Mouse (Mus musculus): Measurements from ENCODE around the gene Rab8b. TPM values are rescaled to one million over a fixed set of nuclear protein-coding genes. Genes with fewer than 3 reads are reported as not detected.

Rab8b gene
- total RNA-seq, 1 experiment from 2014 or later = 120 TPM

DNA sequence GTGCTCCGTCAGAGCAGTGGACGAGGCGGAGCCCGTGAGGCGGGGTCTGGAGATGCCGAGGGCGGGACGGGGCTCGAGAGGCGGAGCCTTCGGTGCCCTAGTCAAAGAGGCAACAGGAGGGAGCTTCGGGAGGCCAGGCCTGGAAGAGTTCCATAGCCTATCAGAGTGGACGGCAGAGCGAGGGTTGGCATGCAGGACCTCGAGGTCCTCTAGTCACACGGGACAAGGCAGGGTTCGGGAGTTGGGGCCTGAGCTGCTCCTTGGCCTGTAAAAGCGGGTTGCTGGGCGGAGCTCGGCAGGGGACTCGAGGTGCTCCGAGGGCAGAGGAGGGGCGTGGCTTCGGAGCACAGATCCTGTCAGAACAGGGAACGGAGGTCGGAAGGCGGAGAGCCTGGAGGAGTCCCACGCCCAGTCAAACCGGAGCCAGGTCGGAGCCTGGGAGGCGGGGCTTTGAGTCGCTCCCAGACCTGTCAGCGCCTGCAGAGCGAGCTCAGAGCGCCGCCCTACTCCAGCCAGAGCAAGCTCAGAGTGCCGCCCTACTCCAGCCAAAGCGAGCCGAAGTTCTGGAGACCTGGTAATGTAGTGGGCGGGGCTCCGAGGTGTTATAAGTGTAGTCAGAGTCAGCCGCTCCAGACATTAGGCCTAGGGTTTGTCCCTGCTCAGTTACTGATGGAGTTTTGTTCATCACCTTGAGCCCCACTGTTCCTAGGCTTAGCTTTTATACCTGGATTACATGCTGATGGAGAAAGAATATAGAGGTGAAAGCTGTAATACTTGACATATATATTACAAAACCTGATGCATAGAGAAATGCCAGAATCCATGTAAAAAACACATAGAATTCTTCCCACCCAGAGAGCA, 123.8 kb downstream of the Rab8b start, which contains the start of gene Aph1b:
Gene Aph1b (minus strand): TSS at position 27 of the 861 bp plus-strand sequence.
- peak; percentile 85 for ATAC-seq (ENCODE audit: extremely low read depth, insufficient number of reproducible peaks, low FRiP score, poor library complexity, severe bottlenecking)

DNA sequence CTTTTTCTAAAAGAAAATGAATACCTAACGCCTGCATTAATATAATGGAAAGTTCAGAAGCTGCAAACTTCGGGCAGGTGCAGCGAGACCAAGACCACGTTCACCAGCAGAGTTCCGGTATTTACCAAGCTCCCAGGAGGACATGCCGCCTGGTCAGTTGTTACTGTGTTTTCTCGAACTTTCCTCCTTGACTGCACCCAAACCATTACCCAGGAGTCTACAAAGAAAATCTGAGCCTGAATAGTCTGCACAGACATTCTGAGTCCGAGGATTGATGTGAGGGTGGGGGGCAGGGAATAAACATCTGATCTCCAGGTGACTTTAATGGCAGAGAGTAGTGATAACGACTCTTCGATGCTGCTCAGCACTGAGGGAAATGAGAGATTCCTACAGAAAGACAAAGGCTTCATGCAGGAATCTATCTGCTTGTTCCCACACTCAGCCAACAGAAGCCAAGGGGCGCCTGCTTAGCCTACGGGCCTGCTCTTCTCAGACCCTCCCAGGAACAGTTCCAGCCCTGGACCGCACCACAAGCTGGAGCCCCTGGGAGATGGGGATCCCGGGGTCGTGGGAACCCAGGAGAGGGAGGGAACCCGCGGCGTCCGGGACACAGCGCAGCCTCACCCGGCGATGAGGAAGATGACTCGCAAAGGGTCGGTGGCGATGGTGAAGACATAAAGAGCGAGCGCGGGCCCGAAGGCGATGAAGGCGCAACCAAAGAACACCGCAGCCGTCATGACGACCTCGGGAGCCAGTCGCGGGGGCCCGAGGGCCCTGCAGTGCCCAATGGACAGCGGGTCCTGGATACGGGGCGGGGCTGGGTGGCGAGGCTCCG, 124.6 kb downstream of the Rab8b start:
- ATAC-seq (ENCODE audit: extremely low read depth, insufficient number of reproducible peaks, low FRiP score, poor library complexity, severe bottlenecking) = no peak

Other genes starting within 250 kb of the Rab8b start
- gene Car12, start 206.0 kb downstream of the Rab8b start, total RNA-seq (2017) = 0.12 and 0.74 TPM in 2 replicates
- gene Aph1b, start 124.2 kb downstream of the Rab8b start, total RNA-seq (2017) = 3.0 and 3.4 TPM in 2 replicates
- gene Gm10647, start 122.6 kb downstream of the Rab8b start, total RNA-seq (2017) = 0.37 TPM in 1 of 2 replicates, not detected in the other
- gene Aph1c, start 85.0 kb downstream of the Rab8b start, total RNA-seq (2017) = 3.1 and 7.7 TPM in 2 replicates
- gene Rps27l, start 26.4 kb upstream of the Rab8b start, total RNA-seq (2017) = 17.5 and 24.7 TPM in 2 replicates
- 27.9 and 29.6 TPM in 2 replicates for gene Lactb, start 55.8 kb upstream of the Rab8b start, total RNA-seq (2017)
- gene Tpm1, start 129.7 kb upstream of the Rab8b start, total RNA-seq (2017) = 73.5 and 78.7 TPM in 2 replicates

Measured in neutrophil, adult 5-6 weeks (primary cell).